Mouse (Mus musculus): ENCODE measurements at regions not wholly inside any gene's neighbourhood (a gene's known extent, or its start where the extent isn't known, plus 50 kb on each side); places are given as distances from the start of the nearest gene placed in this dataset.

DNA sequence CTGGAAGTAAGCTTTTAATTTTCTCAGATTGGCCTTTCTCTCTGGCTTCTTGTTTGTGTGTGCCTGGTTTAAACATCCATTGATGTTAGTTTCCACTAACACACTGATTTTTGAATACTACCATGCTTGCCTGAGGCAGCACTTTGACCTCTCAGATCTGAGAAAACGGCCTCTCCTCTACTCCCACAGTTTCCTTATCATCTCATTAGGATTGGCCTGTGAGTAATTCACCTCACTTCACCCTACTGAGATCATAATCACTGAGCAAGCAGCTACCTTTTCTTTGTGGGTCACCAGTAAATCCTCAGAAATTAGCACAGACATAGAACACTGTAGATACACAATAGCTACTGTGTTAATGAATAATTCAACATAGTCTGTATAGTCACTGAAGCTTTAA is 74.5 kb upstream of the Far2 start:
- DNase-seq = no peak

DNA sequence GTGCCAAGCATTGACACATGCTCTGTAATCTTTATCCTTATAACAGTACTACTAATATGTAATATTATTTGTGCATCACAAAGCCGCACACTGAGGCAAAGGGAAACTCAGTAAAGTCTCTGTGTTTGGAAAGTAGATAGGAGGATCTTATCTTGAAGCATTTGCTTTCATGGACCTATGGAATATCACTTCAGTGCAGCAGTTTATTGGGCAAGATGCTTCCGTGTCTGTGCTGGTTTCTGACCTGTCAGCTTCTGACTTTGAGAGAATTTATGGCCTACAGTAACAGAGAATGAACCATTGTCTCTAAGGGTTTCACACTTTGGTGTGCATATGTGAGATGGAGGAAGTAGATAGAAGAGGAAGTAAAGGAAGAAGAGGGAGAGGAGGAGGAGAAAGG is 74.0 kb upstream of the Far2 start:
- no peak for DNase-seq

DNA sequence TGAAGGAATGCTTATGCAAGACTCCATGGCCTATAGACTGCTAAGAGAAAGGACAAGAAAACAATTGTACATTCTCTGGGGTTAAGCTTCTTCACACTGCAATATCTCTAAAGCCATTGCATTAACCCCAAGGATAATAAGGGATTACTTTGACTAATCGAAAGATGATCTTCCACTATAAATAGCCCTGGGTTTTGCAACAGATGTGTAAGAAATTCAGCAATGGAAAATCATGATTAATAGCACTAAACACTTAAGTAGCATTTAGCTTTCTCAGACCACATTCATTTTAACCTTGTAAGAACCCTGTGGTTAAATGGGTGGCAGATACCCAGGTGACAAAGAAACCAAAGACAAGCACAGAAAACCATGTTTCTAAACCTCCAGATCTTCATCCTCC is 71.1 kb upstream of the Far2 start:
- no peak for DNase-seq

DNA sequence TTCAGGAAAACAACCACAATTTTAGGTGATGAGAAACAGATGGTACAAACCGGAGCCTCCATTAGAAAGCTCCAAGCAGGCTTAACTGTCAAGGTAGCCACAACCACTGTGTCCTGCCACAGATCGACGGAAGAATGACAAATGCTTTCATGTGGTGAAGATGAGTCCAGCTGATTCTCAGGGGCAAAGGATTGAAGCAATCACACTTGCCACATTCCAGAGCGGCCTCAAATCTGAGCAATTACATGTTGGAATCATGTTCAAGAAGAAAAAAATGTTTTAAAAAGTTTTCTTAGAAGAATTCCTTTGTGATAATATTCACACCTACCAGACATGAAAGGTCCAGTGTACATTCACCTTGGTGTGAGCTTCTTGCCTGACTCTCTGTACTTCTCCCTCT is 57.7 kb upstream of the Far2 start:
- no peak for DNase-seq

All from lung, adult 18-20 months (tissue).